Mouse (Mus musculus): ENCODE measurements around the gene Fam198b. TPM values are rescaled to one million over a fixed set of nuclear protein-coding genes. Genes with fewer than 3 reads are reported as not detected.
A peak's percentile ranks its signal among the peaks of the same experiment; 100 is the strongest.

Gene Fam198b
- polyA plus RNA-seq, 1 experiment from 2014 or later, result 5.2 TPM

- no peak overlapping the region for H3K4me2 ChIP-seq
- no peak overlapping the region for H3K9ac ChIP-seq (replicated peaks)
- H3K4me3 ChIP-seq (replicated peaks), result no peak overlapping the region
- no peak for ATAC-seq (ENCODE audit: low FRiP score)
- no peaks in the 10 kb centered on the region for H3K9me3 ChIP-seq (replicated peaks)
- 93% methylated on average over 5 of the region's 5 CpGs for WGBS
- H3K4me1 ChIP-seq, result peaks cover 5% of the 10 kb centered on the region; the same call in 1 of the 2 replicates
- H3K27ac ChIP-seq (replicated peaks), result no peak overlapping the region
- H3K27me3 ChIP-seq (replicated peaks), result no peaks in the 10 kb centered on the region
- H3K36me3 ChIP-seq, result no peaks in the 10 kb centered on the region
Observed at GRCm38 (mm10) chr3:79928409-79928808, 44.1 kb downstream of the Fam198b start.

DNA sequence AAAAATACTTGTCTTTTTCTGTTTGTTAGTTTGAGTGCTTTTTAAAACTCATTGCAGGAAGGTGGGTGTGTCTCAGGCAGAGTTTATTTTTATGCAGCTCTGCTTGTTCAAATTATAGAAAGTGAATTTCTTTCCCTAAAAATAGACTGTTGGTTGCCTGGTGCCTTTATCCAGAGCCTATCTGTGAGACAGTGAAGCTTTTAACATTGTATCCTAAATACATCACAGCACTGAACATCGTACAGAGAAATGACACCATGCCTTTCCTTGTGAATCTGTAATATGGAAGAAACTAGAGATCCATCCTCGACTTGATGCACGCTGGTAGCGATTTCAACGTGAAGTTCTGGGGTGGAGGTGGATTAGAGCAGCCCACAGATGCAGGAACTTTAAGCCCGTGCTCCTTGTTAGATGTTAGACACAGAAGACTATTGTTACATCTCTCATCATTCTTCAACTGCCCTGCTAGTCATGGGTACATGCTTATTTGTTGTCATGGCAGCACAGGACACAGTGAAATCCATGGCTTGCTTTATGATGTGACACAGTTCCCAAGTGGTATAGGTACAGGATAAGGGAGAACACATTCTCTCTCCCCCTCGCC is 45.9 kb downstream of the Fam198b start:
- Histone ChIP-seq H3K4me1 (peaks cover 5% of the 10 kb centered on the region; the same call in 1 of the 2 replicates), H3K27ac (replicated peaks) (no peak overlapping the region), H3K4me2 (peak overlapping the region; percentile 31), H3K9ac (replicated peaks) (no peak overlapping the region), H3K27me3 (replicated peaks) (no peaks in the 10 kb centered on the region), H3K36me3 (no peaks in the 10 kb centered on the region), H3K9me3 (replicated peaks) (no peaks in the 10 kb centered on the region), H3K4me3 (replicated peaks) (no peak overlapping the region)
- ATAC-seq (ENCODE audit: low FRiP score), result peak; percentile 58
- WGBS, result 24% methylated on average over 7 of the region's 7 CpGs

GRCm38 (mm10) chr3:79936213-79936612 is 51.9 kb downstream of the Fam198b start:
- ATAC-seq (ENCODE audit: low FRiP score), result no peak
- Histone ChIP-seq H3K9me3 (replicated peaks) (no peaks in the 10 kb centered on the region), H3K9ac (replicated peaks) (no peak overlapping the region), H3K4me1 (no peaks in the 10 kb centered on the region), H3K4me3 (replicated peaks) (no peak overlapping the region), H3K27me3 (replicated peaks) (no peaks in the 10 kb centered on the region), H3K4me2 (no peak overlapping the region), H3K27ac (replicated peaks) (no peak overlapping the region), H3K36me3 (no peaks in the 10 kb centered on the region)
- 81% methylated on average over 6 of the region's 6 CpGs for WGBS

- WGBS, result 91% methylated on average over 3 of the region's 3 CpGs
- H3K9ac ChIP-seq (replicated peaks), result no peak overlapping the region
- H3K4me1 ChIP-seq, result no peaks in the 10 kb centered on the region
- H3K27ac ChIP-seq (replicated peaks), result no peak overlapping the region
- H3K4me3 ChIP-seq (replicated peaks), result no peak overlapping the region
- no peak overlapping the region for H3K4me2 ChIP-seq
- no peak for ATAC-seq (ENCODE audit: low FRiP score)
- no peaks in the 10 kb centered on the region for H3K9me3 ChIP-seq (replicated peaks)
- H3K27me3 ChIP-seq (replicated peaks), result no peaks in the 10 kb centered on the region
- no peaks in the 10 kb centered on the region for H3K36me3 ChIP-seq
Observed at GRCm38 (mm10) chr3:79936730-79937447, 52.6 kb downstream of the Fam198b start.

DNA sequence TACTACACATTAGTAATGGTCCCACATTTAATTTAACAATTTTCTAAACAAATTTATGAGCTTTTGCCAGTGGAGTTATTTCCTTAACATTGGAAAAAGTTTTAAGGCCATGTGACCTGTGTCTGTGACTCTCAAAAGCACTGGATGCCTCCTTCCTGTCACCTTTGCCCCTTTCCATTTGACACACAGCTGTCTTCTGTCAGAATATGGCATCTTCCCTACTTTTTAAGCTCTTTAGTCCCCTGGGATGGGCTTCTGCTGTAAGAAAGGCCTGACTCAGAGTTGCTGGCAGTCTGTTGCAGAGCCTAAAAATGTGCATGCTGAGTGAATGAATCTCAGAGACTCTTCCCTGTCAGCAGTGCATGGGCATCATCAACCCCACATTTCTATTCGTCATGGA is 63.4 kb downstream of the Fam198b start:
- Histone ChIP-seq H3K9ac (replicated peaks) (no peak overlapping the region), H3K4me3 (replicated peaks) (no peak overlapping the region), H3K4me2 (no peak overlapping the region), H3K27ac (replicated peaks) (no peak overlapping the region), H3K36me3 (no peaks in the 10 kb centered on the region), H3K27me3 (replicated peaks) (no peaks in the 10 kb centered on the region), H3K9me3 (replicated peaks) (no peaks in the 10 kb centered on the region), H3K4me1 (no peaks in the 10 kb centered on the region)
- ATAC-seq (ENCODE audit: low FRiP score), result no peak
- 67% methylated on average over 1 of the region's 1 CpGs for WGBS

- no peaks in the 10 kb centered on the region for H3K9me3 ChIP-seq (replicated peaks)
- no peak overlapping the region for H3K9ac ChIP-seq (replicated peaks)
- 70% methylated on average over 2 of the region's 2 CpGs for WGBS
- no peak overlapping the region for H3K27ac ChIP-seq (replicated peaks)
- H3K4me3 ChIP-seq (replicated peaks), result no peak overlapping the region
- no peak overlapping the region for H3K4me2 ChIP-seq
- H3K27me3 ChIP-seq (replicated peaks), result no peaks in the 10 kb centered on the region
- H3K4me1 ChIP-seq, result no peaks in the 10 kb centered on the region
- H3K36me3 ChIP-seq, result no peaks in the 10 kb centered on the region
- no peak for ATAC-seq (ENCODE audit: low FRiP score)
Observed at GRCm38 (mm10) chr3:79948151-79948550, 63.8 kb downstream of the Fam198b start.

DNA sequence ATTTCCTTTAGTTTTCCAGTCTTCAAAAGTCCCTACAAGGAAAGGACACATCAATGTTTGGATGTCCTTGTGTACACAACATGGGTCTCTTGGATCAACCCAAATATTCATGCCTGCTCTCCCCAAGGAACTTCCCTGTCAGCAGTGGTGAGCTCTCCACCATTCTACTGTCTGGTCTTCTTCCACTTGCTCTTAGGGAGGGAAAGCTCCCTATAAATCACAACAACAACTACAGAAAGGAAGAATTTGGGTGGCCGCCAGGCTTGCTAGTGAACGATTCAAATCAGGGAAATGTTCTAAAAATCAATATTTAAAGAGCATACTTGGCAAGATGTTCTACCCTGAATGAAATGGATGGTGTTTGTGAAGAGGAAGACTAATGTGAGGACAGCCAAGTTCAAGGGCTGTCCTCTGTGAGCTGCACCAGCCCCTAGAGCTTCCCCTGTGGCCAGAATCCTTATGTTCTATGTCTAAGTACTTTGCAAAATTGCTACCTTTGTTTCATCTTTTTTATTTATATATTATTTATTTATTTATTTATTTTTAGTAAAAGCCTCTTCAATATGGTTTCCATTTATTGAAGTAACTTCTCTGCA is 68.9 kb downstream of the Fam198b start:
- no peak overlapping the region for H3K27ac ChIP-seq (replicated peaks)
- no peaks in the 10 kb centered on the region for H3K36me3 ChIP-seq
- 78% methylated on average over 2 of the region's 2 CpGs for WGBS
- no peak overlapping the region for H3K4me2 ChIP-seq
- H3K9ac ChIP-seq (replicated peaks), result no peak overlapping the region
- no peaks in the 10 kb centered on the region for H3K9me3 ChIP-seq (replicated peaks)
- no peaks in the 10 kb centered on the region for H3K27me3 ChIP-seq (replicated peaks)
- H3K4me1 ChIP-seq, result no peaks in the 10 kb centered on the region
- ATAC-seq (ENCODE audit: low FRiP score), result no peak
- H3K4me3 ChIP-seq (replicated peaks), result no peak overlapping the region

DNA sequence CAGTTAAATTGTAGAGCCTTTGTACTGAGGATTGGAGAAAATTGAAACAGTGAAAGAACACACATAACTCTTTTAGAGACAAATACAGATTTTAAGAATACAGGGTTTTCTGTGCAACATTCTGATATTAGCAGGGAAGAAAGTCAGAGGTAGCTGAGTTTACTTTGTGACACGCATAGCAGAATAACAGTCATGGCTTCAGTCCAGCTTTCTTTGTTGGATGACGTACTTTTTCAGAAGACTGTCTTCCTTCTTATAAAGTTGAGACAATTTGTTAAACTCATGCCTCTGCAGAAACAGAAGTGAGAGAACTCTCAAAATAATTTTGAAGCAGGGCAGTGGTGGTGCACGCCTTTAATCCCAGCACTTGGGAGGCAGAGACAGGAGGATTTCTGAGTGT is 70.9 kb downstream of the Fam198b start:
- Histone ChIP-seq H3K27me3 (replicated peaks) (no peaks in the 10 kb centered on the region), H3K27ac (replicated peaks) (no peak overlapping the region), H3K4me1 (no peaks in the 10 kb centered on the region), H3K36me3 (no peaks in the 10 kb centered on the region), H3K9ac (replicated peaks) (no peak overlapping the region), H3K4me2 (no peak overlapping the region), H3K9me3 (replicated peaks) (no peaks in the 10 kb centered on the region), H3K4me3 (replicated peaks) (no peak overlapping the region)
- no peak for ATAC-seq (ENCODE audit: low FRiP score)
- 85% methylated on average over 3 of the region's 3 CpGs for WGBS

DNA sequence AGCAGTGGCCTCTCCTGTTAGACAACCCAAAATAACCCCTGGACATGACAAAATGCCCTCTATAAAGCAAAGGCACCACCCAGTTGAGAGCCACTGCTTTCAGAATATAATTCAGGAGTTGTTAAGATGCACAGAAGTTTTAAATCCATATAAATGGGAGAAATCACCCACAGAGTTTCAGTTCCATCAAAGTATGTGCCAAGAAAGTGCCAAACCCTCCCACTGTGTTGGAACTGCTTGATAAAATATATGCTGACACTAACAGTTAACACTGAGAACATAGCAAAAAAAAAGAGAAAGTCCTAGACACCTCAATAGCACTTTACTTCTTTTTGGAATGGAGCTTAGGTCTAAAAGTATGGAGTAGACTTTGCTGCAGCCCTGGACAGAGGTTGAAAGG is 72.5 kb downstream of the Fam198b start:
- no peaks in the 10 kb centered on the region for H3K27me3 ChIP-seq (replicated peaks)
- no peak overlapping the region for H3K4me3 ChIP-seq (replicated peaks)
- no peak overlapping the region for H3K27ac ChIP-seq (replicated peaks)
- no peak for ATAC-seq (ENCODE audit: low FRiP score)
- H3K4me1 ChIP-seq, result no peaks in the 10 kb centered on the region
- H3K9ac ChIP-seq (replicated peaks), result no peak overlapping the region
- H3K9me3 ChIP-seq (replicated peaks), result no peaks in the 10 kb centered on the region
- H3K4me2 ChIP-seq, result no peak overlapping the region
- H3K36me3 ChIP-seq, result no peaks in the 10 kb centered on the region

DNA sequence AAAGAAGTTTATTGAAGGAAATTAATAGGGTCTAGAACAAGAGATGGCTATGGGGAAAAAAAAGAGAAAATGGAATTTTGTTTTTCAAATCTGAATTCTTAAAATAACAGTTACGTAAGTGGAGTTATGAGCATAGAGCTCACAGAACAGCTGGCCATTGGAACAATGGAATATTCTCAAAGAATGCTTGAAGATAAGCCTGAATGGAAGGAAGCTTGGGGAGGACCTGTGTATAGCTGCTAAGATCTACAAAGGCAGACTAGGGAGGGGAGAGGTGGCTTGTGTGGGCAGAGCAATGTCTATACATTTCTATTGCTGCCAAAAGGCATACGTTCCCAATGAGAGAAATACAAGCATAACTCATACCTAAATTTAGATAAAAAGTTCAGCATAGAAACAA is 73.4 kb downstream of the Fam198b start:
- H3K4me2 ChIP-seq, result no peak overlapping the region
- no peak for ATAC-seq (ENCODE audit: low FRiP score)

DNA sequence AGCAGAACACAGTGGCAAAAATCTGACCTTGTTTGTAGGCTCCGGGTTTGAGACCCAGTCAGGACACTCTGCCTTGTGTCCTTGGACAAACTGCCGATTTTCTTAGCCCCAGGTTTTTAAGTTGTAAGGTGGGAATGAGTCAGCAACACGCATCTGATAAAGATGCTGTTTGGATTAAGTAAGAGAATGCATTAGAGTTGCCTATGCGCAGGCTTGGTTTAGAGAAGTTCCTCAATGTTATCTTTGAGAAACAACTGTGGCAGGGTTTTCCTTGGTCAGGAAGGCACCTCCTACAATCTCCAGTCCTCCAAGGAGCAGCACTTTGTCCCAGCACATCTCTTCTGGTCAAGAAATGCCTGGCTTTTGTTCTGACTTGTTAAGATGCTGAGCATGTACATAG is 82.4 kb downstream of the Fam198b start:
- no peaks in the 10 kb centered on the region for H3K27me3 ChIP-seq (replicated peaks)
- H3K4me3 ChIP-seq (replicated peaks), result no peak overlapping the region
- no peak for ATAC-seq (ENCODE audit: low FRiP score)
- H3K4me1 ChIP-seq, result 0 out of 2 replicates have a peak, but pooled peaks cover 3% of the 10 kb centered on the region
- H3K9ac ChIP-seq (replicated peaks), result no peak overlapping the region
- H3K27ac ChIP-seq (replicated peaks), result no peak overlapping the region
- H3K36me3 ChIP-seq, result no peaks in the 10 kb centered on the region
- no peak overlapping the region for H3K4me2 ChIP-seq
- WGBS, result 90% methylated on average over 4 of the region's 4 CpGs
- H3K9me3 ChIP-seq (replicated peaks), result no peaks in the 10 kb centered on the region

More for the DNA sequence above, 73.4 kb downstream of the Fam198b start:
- Histone ChIP-seq H3K4me1 (no peaks in the 10 kb centered on the region), H3K27me3 (replicated peaks) (no peaks in the 10 kb centered on the region), H3K36me3 (no peaks in the 10 kb centered on the region), H3K4me3 (replicated peaks) (no peak overlapping the region), H3K9me3 (replicated peaks) (no peaks in the 10 kb centered on the region), H3K27ac (replicated peaks) (no peak overlapping the region), H3K9ac (replicated peaks) (no peak overlapping the region)
- 93% methylated on average over 2 of the region's 2 CpGs for WGBS

DNA sequence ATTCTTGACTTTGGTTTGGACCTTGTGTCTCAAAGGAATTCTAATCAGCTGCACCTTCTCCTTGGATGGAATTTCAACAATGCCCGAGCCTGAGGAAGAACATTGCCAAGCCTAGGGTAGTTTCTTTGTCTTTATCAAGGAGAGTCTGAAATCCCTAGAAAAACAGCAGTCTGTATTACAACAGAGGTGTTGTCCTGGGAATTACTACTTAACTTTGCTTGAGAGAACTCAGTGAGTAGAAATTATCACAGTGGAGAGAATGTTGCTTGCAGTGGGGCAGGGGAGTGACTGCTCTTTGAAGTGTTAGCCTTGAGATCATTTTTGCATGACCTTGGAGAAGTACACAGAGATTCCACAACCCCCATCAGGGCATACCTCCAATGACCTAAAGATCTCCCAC is 83.0 kb downstream of the Fam198b start:
- WGBS, result 75% methylated on average over 1 of the region's 1 CpGs
- no peaks in the 10 kb centered on the region for H3K36me3 ChIP-seq
- no peak for ATAC-seq (ENCODE audit: low FRiP score)
- H3K4me1 ChIP-seq, result 0 out of 2 replicates have a peak, but pooled peaks cover 4% of the 10 kb centered on the region
- H3K4me2 ChIP-seq, result no peak overlapping the region
- H3K9me3 ChIP-seq (replicated peaks), result no peaks in the 10 kb centered on the region
- no peak overlapping the region for H3K4me3 ChIP-seq (replicated peaks)
- no peak overlapping the region for H3K9ac ChIP-seq (replicated peaks)
- no peak overlapping the region for H3K27ac ChIP-seq (replicated peaks)
- no peaks in the 10 kb centered on the region for H3K27me3 ChIP-seq (replicated peaks)
